Mouse (Mus musculus): Measurements from ENCODE around the gene Aldh3a1.

DNA sequence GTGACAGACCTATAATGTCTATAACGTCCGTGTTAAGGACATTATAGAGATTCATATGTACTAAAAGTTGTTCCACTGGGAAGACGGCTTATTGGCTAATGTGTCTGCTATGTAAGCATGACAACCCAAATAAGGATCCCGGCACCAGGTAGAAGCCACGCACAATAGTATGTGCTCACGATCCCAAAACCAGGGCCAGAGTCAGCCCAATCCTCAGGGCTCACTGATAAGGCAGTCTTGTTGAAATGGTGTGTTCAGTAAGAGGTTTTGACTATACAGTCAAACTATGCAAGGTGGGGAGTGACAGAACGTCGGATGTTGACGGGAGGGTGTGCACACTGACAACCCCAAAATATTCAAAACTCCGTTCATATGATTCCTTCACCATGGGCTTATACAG is 42.5 kb upstream of the Aldh3a1 start:
- no peak for TF ChIP-seq CTCF (IDR thresholded peaks at IDR 0.05; ENCODE audit: low read depth)
- no peak for TF ChIP-seq EP300 (IDR thresholded peaks at IDR 0.05; ENCODE audit: low read depth)

Measured in liver, embryonic 14.5 days (tissue).